Mouse (Mus musculus) left cerebral cortex, postnatal 14 days (tissue): ENCODE measurements around the gene Pak4. TPM values are rescaled to one million over a fixed set of nuclear protein-coding genes. Genes with fewer than 3 reads are reported as not detected.
A peak's percentile ranks its signal among the peaks of the same experiment; 100 is the strongest.
"Not testable (repeated sequence)": the region's sequence is repeated elsewhere in the genome, so short reads cannot be mapped to it uniquely, and the experiment has no call there.

Experiments used
- DNase-seq, 2 experiments: peaks; one replicate each; pipeline ENCODE4 v3.0.0; 2021 to 2022; ENCODE audit warnings: low spot score in 2 of 2, mixed read lengths in 1 of 2
- intact Hi-C: fragments of 180-260 bp; cut with DNase I; formaldehyde crosslinking; loops from one replicate; pipeline ENCODE4 v1.15.1; 2025
- long read RNA-seq, 2 experiments: library from polyadenylated mRNA; stranded (forward); transcript quantifications; one replicate each; pipeline ENCODE4 v2.0.0; 2021
- total RNA-seq, 2 experiments: library from RNA; stranded (reverse); gene quantifications; 2 replicates each; pipeline ENCODE4 v1.2.3; 2021

The Pak4 gene
- total RNA-seq, result 1 to 10 TPM; 8.7 to 10.0 TPM
- long read RNA-seq, experiment 1, transcript Pak4-202 (10 exons, 2,899 nt), result major isoform, 7 of 20 reads
- long read RNA-seq, experiment 1, partial matches to known transcripts, result 8 of 20 reads
- long read RNA-seq, experiment 1, other reads (novel, unspliced or antisense), result 5 of 20 reads
- long read RNA-seq, experiment 2, transcript Pak4-202 (10 exons, 2,899 nt), result major isoform, 6 of 15 reads
- long read RNA-seq, experiment 2, partial matches to known transcripts, result 8 of 15 reads
- long read RNA-seq, experiment 2, other reads (novel, unspliced or antisense), result 1 of 15 reads

DNA sequence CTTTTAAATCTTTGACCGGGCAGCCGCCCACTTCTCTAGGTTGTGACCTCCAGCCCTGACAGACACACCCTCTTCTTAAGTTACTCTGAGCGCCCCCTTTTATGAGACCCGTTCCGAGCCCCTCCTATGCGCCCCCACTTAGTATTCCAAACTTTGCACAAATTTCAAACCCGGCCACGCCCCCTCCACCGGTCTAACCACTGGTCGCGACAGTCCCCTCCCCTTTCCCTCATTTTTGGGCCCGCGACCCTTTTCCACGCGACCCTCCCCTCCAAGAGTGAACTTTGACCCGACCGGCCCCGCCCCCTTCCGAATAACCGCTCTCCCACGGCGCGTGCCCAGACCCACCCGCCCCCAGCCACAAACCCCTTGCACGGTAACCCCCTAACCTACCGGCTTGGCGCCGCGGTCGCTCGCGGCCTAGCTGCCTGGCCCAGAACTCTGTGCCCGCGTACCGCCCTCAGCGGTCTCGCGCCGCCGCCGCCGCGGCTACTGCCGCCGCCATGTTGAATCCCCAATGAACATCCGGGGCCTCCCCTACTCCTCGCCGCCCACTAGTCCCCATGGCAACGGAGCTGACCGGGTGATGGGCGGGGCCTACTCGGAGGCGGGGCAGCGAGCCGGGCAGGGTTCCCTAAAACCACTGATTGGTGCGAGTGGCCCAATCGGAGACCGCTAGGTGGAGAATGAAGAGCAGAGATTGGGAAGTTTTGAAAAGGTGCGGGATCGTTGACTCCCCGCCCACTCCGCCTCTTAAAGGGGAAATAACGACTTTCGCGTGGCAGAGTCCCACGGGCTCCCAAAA is at the start of gene Pak4, which contains the start of gene Samd4b:
Gene Pak4 (minus strand): TSS at position 544 of the 805 bp plus-strand sequence.
Gene Samd4b (minus strand): TSS at position 503 of the 805 bp plus-strand sequence.
- peak; percentile 99 for DNase-seq
- intact Hi-C loops, result no loop called here

DNA sequence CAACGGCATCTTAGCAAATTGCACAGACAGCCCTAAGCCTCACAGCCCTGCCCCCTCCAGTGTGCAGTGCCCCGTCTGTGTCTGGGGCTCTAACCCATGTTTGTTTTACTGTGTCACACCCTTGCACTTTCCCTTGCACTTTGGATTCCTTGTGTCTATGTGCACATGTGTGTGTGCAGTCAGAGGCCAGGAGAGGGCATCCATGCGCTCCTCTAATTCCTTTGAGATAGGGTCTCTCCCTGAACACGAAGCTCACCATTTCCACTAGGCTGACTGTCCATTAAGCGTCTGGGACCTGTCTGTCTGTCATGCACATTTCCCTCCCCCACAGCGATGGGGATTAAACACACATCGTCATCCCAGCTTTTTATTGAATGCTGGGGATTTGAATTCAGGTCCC is 49.0 kb upstream of the Pak4 start:
- intact Hi-C loops, result no loop called here
- DNase-seq, result no peak

DNA sequence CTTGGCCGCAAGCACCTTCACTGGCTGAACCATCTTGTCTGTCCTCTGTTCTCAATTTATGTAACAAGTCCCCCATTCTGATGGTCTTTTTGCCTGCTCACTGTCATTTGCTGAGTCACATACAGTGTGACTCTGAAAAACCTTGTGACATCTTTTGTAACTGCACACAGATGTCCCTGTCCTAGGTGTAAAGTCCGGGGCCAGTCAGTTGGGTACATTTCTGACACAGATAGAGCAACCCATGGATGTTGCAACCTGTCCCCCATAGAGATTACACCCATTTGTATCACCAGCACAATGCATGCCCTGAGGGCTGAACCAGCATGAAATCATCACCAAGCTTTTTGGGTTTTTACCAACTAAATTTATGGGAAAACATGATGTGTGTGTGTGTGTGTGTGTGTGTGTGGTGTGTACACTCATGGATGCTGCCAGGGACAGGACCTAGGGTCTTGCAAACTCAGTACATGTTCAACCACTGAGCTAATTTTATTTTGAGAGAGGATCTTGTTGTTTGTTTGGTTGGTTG is 48.0 kb upstream of the Pak4 start:
- DNase-seq, result no peak
- intact Hi-C loops, result no loop called here

DNA sequence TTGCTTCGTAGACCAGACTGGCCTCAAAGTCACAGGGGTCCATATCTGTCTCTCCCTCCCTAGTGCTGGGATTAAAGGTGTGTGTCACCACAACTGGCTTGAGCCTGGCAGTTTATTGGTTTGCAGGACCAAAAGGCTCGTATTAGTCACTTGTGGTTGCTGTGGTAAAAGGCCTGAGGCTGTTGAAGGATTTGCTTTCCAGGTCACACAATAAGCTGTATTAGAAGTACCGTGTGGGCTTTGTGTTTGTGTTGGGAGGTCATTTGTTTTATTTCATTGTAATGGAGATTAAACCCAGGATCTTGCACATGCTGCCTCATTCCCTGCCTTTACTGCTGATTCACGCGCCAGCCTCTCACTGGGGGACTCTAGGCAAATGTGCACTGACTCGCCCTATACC is 47.4 kb upstream of the Pak4 start:
- DNase-seq, result no peak
- intact Hi-C loops, result no loop called here

DNA sequence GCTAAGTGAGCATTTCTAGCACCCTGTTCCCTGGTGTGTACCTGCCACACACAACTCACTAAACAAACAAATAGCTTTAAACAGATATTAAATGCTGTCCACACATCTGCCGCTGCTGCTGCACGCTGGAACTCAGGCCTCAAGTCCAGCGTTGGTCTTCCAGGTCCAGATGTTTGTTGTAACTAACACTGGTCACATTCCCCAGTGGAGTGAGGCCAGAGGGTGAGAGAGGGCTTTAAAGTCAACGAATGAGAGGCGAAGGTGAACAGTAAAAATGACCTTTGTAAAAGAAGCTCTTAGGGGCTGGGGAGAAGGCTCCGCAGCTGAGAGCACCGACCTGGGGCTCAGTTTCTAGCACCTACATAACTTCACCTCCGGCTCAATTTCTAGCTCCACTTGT is 43.6 kb upstream of the Pak4 start:
- intact Hi-C loops, result no loop called here

DNA sequence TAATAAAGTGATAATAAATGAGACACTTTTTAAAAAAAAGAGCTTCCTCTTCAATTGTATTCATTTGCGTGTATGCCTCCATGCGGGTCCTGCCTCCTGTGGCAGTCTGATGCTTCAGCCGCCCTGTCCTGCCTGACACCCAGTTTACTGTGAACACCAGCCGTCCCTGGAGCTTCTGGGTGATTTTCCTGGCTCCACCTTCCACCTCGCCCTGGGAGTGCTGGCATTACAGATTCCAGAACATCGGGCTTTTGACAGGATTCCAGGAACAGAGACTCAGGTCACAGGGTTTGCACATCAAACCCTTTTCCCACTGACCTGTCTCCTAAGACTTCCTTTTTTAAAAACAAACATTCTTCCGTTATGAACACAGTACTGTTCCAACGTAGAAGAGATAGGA is 39.5 kb upstream of the Pak4 start:
- intact Hi-C loops, result no loop called here

More for the DNA sequence above, 43.6 kb upstream of the Pak4 start:
- DNase-seq, result no peak

DNA sequence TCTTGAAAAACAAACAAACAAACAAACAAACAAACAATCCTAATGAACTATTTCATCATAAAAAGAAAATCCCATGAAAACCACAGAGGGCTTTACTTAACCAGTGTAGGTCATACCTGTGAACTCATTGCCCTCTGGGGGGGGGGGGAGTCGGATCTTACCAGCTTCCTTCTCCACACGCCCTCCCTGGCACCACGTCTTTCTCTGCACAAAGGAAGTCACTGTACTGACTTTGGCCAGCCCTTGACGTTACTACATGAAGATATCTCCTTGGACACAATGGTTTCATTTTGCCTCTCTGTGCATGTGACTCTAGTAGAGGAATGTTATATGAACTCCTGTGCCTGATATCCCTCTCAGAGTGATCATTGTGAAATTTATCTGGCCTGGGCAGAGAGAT is 36.1 kb upstream of the Pak4 start:
- intact Hi-C loops, result no loop called here
- no peak for DNase-seq

More for the DNA sequence above, 39.5 kb upstream of the Pak4 start:
- DNase-seq, result no peak

DNA sequence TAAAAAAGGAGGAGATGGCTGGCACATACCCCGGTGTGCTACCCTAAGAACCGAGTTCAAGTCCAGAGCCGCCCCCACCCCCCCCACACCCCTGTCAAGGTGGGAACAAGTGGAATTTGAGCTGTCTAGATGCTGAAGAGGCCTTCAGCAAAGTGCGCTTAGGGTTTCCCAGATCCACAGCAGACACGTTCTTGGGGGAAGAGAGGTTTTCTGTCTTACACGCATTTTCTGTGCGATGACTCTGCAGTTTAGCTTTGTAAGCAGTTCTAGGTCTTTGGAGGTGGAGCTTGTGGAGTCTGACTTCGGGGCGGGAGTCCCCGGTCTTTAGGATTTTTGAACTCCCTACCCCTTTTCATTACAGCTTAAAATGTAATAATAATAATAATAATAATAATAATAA is 33.1 kb upstream of the Pak4 start, which contains the start of gene Acp7:
Gene Acp7 (minus strand): TSS at position 260 of the 400 bp plus-strand sequence.
- intact Hi-C loops, result no loop called here

DNA sequence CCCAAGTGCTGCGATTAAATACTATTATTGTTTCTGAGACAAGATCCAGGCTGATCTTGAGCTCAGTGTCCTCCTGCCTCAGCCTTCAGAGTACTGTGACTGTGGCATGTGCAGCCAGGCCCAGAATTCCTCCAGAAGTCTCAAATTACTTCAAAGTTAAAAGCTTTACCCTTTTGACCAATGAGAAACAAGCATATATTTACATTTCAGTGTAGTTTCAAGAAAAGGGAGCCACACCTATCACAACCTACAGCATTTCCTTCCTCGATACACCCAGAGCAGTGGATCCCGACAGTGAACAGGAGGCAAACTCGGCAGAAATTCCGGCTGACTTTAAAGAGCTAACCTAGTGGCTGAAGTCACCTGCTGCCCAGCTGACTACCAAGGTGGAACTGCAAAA is 26.8 kb upstream of the Pak4 start:
- intact Hi-C loops, result no loop called here
- DNase-seq, result no peak

More for the DNA sequence above, 33.1 kb upstream of the Pak4 start, which contains the start of gene Acp7:
- DNase-seq, result no peak

DNA sequence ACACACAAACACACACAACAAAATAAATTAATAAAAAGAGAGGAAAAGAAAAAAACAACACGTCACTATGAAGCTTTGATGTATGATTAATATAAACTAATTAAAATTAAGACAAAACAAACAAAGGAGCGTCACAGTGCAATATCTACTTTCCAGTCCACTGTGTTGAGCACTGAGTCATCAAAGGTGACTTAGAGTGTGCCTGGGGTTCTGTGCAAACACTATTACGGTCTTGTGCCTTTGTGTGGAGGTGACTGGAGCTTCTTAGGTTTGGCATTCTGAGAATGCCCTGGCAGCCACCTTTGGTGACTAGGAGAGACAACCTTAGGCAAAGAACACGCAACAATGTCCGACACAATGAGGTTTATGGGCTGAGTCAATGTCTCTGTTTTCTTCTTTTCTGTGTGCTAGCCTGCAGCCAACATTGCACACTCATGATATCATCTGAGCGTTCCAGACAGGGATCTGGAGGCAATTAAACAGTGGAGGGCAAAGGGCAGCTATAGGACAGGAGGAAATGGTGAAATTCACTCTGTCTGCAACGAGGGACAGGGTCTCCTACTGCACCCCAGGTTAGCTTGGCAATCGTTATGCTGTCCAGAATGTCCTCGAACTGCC is 21.2 kb upstream of the Pak4 start:
- DNase-seq, result no peak
- intact Hi-C loops, result no loop called here

DNA sequence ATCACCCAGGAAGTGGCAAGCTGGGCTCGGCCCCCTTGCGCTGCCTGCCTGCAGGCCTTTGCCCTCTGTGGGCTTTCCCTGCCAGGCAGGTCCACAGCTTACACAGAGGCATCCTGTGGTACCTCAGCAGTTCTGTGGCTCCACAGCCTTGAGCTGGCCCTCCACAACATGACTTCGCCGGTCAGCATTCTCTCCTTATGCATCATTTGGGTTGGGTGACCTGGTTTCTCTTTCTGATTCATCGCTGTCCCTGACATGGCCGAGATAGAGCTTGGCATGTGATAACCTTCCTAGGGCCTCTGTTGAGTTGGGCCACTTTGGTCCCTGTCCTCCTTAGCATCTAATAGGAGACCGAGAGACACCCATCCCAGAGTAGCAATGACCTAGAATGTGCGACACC is 8.0 kb upstream of the Pak4 start:
- DNase-seq, result no peak
- intact Hi-C loops, result no loop called here

DNA sequence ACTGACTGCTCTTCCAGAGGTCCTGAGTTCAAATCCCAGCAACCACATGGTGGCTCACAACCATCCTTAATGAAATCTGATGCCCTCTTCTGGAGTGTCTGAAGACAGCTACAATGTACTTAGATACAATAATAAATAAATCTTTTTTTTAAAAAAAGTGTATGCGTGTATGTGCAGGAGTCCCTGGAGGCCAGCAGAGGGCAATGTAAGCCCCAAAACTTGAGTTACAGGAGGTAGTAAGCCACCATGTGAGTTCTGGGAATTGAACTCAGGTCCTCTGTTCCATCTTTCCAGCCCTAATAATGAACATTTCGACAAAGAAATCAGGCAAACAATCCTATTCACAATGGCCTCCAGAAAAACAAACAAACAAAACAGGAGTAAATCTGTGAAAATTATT is 5.8 kb upstream of the Pak4 start:
- DNase-seq, result not testable (repeated sequence)
- intact Hi-C loops, result loop anchor here (5.0 kb wide), 1 partner anchor 124 kb away; no protein-coding TSS in a partner anchor

DNA sequence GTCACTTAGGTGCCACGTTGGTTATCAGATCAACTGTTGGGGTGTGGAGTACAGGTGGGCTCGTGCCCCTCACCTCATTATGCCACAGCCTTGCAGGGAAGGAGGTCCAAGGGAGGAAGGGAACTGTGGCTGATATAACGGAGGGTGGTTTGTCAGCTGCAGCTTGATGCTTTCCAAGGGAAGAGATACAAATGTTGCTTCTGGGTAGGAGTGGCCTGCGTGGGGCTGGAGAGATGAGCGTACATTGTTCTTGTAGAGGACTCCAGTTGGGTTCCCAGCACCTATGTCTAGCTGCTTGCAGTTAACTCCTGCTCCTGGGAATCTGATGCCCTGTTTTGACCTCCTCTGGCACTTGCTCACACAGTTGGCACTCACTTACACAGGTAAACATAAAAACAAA is 5.2 kb upstream of the Pak4 start:
- no peak for DNase-seq
- intact Hi-C loops, result loop anchor here (5.0 kb wide), 1 partner anchor 124 kb away; no protein-coding TSS in a partner anchor

DNA sequence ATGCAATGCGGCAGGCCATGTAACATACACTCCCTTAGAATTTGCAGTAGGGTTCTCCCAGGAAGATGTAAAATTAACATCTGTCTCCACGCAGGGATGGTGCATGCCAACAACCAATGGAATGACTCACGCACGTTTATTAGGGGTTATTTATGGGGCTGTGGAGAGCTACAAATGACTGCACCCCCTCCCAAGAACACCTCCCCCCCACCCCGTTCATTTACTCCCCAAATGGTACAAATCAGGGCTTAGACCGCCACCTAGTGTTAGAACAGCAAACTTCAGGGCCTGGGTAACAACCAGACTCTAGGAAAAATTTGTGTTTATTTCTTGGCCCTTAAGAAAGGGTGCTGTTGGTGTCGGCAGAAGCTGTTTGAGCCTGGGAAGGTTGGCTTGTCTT is 3.7 kb upstream of the Pak4 start:
- peak; percentile 77 to 83 for DNase-seq
- intact Hi-C loops, result loop anchor here (1.0 to 5.0 kb wide), 4 partner anchors 33 to 165 kb away; partner anchors contain the start of gene Gmfg

DNA sequence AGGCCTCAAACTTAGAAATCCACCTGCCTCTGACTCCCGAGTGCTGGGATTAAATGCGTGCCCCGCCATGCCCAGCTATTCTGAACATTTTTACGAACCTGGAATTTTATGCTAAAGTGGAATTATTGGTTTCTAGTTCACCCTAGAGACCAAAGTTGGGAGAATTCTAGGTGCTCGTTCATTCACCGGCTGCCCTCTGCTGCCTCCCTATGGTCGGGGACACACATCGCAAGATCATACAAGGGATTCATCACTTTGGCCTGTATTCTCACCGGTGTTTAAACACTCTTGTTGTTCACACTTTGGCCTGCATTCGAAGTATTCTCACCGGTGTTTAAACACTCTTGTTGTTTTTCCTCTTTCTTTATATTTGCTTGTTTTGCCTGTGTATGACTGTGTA is 3.0 kb upstream of the Pak4 start:
- intact Hi-C loops, result loop anchor here (1.0 to 5.0 kb wide), 4 partner anchors 33 to 164 kb away; partner anchors contain the start of gene Gmfg
- peak; percentile 68 to 76 for DNase-seq

DNA sequence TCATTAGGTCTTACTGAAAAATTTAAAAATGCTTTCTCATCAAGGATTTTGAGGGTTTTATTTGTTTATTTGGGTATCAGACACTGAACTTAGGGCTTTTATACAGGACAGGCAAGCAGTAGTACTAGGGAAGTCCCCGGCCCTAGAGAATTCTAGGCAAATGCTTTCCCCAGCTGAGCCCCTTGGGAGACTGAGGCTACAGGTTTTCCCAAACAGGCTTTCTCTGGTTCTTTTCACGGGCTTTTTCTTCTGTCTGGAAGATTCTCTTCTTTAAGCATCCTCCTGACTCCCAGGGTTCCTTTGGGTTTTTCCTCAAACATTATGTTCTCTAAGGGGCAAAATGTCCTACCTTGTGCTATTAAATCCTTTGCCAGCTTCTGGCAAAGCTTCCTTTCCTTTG is 966 bp upstream of the Pak4 start:
- DNase-seq, result no peak
- intact Hi-C loops, result no loop called here

DNA sequence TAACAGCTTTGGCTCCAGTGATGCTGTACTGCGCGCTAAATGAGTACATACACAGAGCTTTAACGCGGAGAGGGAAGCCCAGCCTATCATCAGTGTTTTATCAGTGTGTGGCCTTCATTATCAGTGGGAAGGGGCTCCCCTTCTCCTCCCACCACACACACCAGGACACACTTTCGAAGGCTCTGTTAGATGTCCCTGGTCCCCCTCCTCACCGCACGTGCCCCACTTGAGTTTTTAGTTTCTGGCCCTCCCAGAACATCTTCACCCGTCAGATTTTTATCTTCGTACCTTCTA is 761 bp downstream of the Pak4 start:
- no peak for DNase-seq
- intact Hi-C loops, result no loop called here

DNA sequence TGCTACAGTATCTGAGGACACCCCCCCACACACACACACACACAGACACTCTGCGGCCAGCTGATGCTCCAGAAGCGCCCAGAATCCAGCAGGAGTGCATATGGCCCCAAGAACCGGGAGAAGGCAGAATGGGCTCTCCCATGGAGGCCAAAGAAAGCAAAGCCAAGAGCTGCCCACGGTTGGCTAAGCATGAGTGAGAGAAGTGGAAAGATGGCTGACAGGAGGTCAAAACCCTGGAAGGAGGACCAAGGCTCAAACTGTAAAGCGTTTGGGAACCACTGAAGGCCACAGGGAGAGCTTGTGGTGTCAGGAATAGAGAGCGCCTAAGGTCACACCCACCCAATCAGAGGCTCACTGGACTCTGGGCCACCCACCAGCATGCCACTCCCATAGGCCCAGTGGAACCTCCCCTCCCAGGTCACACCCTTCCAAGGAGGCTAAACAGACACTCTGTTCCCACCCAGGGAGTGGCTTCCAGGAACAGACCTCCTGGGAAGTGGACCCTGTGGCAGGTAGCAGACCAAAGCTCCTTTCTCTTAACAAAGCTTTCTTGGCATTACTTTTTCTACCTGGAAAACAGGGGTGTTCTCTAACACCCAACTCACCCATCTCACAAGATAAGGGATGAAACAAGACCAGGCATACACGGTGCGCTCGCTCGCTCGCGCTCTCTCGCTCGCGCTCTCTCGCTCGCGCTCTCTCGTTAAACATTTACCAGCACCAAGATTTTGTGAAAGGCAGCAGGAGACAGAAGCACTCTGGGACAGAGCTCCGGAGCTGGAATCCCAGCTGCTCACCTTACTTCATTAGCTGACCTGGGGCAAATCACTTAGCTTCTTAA is 1.3 kb downstream of the Pak4 start:
- DNase-seq, result no peak
- intact Hi-C loops, result no loop called here

DNA sequence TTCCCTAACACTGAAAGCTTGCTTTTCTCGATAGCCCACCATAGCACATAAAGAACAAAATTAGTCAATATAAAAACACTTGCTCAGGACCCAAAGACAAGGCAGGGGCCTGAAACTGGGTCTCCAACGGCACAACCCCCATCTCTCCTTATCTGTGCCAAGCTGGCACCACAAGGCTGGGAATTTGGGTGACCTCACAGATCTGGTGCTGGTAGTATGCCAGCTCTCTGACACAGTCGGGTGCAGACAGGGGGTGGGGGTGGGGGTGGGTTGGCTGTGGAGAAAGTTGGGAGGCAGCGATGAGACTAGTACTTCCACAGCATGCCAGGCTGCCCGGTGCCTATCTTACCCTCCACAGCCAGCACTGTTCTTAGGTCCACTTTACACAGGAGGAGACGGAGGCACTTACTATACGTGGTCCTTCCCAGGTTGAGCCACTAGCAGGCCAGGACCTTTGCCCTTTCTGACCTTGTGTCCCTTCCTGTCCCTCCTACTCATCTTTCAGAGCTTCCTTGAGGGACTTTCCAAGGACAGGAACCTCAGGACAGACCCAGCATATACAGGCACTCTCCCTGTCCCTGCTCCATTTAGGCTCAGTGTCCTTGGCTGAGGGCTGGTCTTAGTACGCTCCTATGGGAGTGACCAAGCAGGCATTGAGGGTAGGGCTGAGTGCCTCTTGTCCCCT is 2.1 kb downstream of the Pak4 start:
- no peak for DNase-seq
- intact Hi-C loops, result no loop called here
